ENCODE assay signal across 8 mouse cellular contexts in genomic region chr11:6273607-6274006, GRCm38 (mm10). TPM values are rescaled to one million over a fixed set of nuclear protein-coding genes. Genes with fewer than 3 reads are reported as not detected.
DNase-seq lines count a peak whose midpoint lies in the region; ATAC-seq and TF ChIP-seq lines count a peak whose summit lies in the region.

No protein-coding gene starts in this region.

- H3K4me1 ChIP-seq in ES-Bruce4 (ENCODE audit: control insufficient read depth, insufficient read depth, low read length), result no peaks in the 10 kb centered on the region
- H3K4me1 ChIP-seq in hindbrain, embryonic 12.5 days, result peaks cover 15% of the 10 kb centered on the region
- peaks cover 28% of the 10 kb centered on the region for H3K4me1 ChIP-seq in liver, embryonic 13.5 days (replicated peaks)

- no peaks in the 10 kb centered on the region for H3K9me3 ChIP-seq in ES-Bruce4 (replicated peaks; ENCODE audit: control insufficient read depth, insufficient read depth, low read length, poor library complexity, severe bottlenecking)
- H3K9me3 ChIP-seq in hindbrain, embryonic 12.5 days (replicated peaks), result no peaks in the 10 kb centered on the region
- no peaks in the 10 kb centered on the region for H3K9me3 ChIP-seq in liver, embryonic 13.5 days (replicated peaks)

- H3K27me3 ChIP-seq in ES-Bruce4 (ENCODE audit: control insufficient read depth, insufficient read depth, low read length, poor library complexity, severe bottlenecking), result no peaks in the 10 kb centered on the region
- H3K27me3 ChIP-seq in hindbrain, embryonic 12.5 days, result no peaks in the 10 kb centered on the region
- H3K27me3 ChIP-seq in liver, embryonic 13.5 days, result no peaks in the 10 kb centered on the region

- H3K4me2 ChIP-seq in hindbrain, embryonic 12.5 days (replicated peaks), result peak overlapping the region; percentile 88
- peak overlapping the region; percentile 97 for H3K4me2 ChIP-seq in liver, embryonic 13.5 days

- peak; percentile 30 to 37 for DNase-seq in cerebellum, postnatal 25 days
- no peak for DNase-seq in cerebellum, adult 9-10 months
- DNase-seq in liver, embryonic 13.5 days, result no peak
- no peak for DNase-seq in layer of hippocampus, adult 8-10 months (ENCODE audit: low spot score in 2 of 2)
- DNase-seq in adrenal gland, postnatal 10 days, result no peak
- DNase-seq in right cerebral cortex, postnatal 4 days, result no peak

- H3K4me3 ChIP-seq in ES-Bruce4 (ENCODE audit: low read depth, low read length), result peak overlapping the region; percentile 74
- peak overlapping the region; percentile 94 for H3K4me3 ChIP-seq in hindbrain, embryonic 12.5 days
- H3K4me3 ChIP-seq in liver, embryonic 13.5 days (replicated peaks), result peak overlapping the region; percentile 88

- no peak for TF ChIP-seq POLR2A in ES-Bruce4 (IDR thresholded peaks at IDR 0.05; ENCODE audit: insufficient read depth, low read length)

- TF ChIP-seq EP300 in ES-Bruce4 (IDR thresholded peaks at IDR 0.05; ENCODE audit: insufficient read depth, low read depth, low read length), result no peak

- ATAC-seq in hindbrain, embryonic 12.5 days (ENCODE audit: low FRiP score), result no peak
- ATAC-seq in liver, embryonic 13.5 days (ENCODE audit: low read depth), result no peak

- 62% methylated on average over 11 of the region's 11 CpGs for WGBS in hindbrain, embryonic 12.5 days
- WGBS in liver, embryonic 13.5 days (ENCODE audit: insufficient replicate concordance), result 25% methylated on average over 11 of the region's 11 CpGs

- peak overlapping the region; percentile 55 for H3K9ac ChIP-seq in ES-Bruce4 (ENCODE audit: low read depth, poor library complexity, severe bottlenecking)
- H3K9ac ChIP-seq in hindbrain, embryonic 12.5 days, result peak overlapping the region; percentile 96
- H3K9ac ChIP-seq in liver, embryonic 13.5 days, result peak overlapping the region; percentile 94

- peaks cover 7% of the 10 kb centered on the region; the same call in 1 of the 2 replicates for H3K36me3 ChIP-seq in ES-Bruce4 (ENCODE audit: control insufficient read depth, insufficient read depth, low read length, poor library complexity, severe bottlenecking)
- H3K36me3 ChIP-seq in hindbrain, embryonic 12.5 days, result peaks cover 24% of the 10 kb centered on the region
- peaks cover 17% of the 10 kb centered on the region for H3K36me3 ChIP-seq in liver, embryonic 13.5 days

- TF ChIP-seq CTCF in ES-Bruce4 (IDR thresholded peaks at IDR 0.05; ENCODE audit: low read depth, low read length), result no peak

- no peak overlapping the region for H3K27ac ChIP-seq in ES-Bruce4 (ENCODE audit: insufficient read depth, low read length)
- H3K27ac ChIP-seq in hindbrain, embryonic 12.5 days, result peak overlapping the region; percentile 12; the same call in 1 of the 2 replicates
- peak overlapping the region; percentile 74; the same call in 1 of the 2 replicates for H3K27ac ChIP-seq in liver, embryonic 13.5 days

RNA-seq across cellular contexts. Expression of gene Tmed4, which starts 1.1 kb away (rescaled TPM):
- polyA plus RNA-seq in ES-Bruce4 (2011; ENCODE audit: insufficient read depth, insufficient read length, low read depth, missing spikeins), result 38.5 and 41.5 TPM in 2 replicates
- polyA plus RNA-seq in hindbrain, embryonic 12.5 days (2016; fragmentation: Nextera tagmentation; extraction: Ambion mirVana), result 140 and 144 TPM in 2 replicates
- 37.0 and 42.9 TPM in 2 replicates for polyA plus RNA-seq in liver, embryonic 13.5 days (2015; fragmentation: Nextera tagmentation; extraction: Ambion mirVana)
- 100 to 1,000 TPM in 2 of 4 experiments, 10 to 100 TPM in 2; 96.3 to 107 (median 101) TPM for total RNA-seq in layer of hippocampus, adult 8-10 months (2022)
- total RNA-seq in adrenal gland, postnatal 10 days (2021), result 10 to 100 TPM; 83.3 to 86.5 TPM

RNA-seq across cellular contexts. Expression of gene Ddx56, which starts 6.0 kb away (rescaled TPM):
- 60.4 and 62.7 TPM in 2 replicates for polyA plus RNA-seq in ES-Bruce4 (2011; ENCODE audit: insufficient read depth, insufficient read length, low read depth, missing spikeins)
- polyA plus RNA-seq in hindbrain, embryonic 12.5 days (2016; fragmentation: Nextera tagmentation; extraction: Ambion mirVana), result 80.5 and 83.0 TPM in 2 replicates
- 72.6 and 78.4 TPM in 2 replicates for polyA plus RNA-seq in liver, embryonic 13.5 days (2015; fragmentation: Nextera tagmentation; extraction: Ambion mirVana)
- 10 to 100 TPM; 45.9 to 52.9 (median 47.5) TPM for total RNA-seq in layer of hippocampus, adult 8-10 months (2022)
- total RNA-seq in adrenal gland, postnatal 10 days (2021), result 10 to 100 TPM; 49.8 to 52.7 TPM

RNA-seq across cellular contexts. Expression of gene Ogdh, which starts 17.8 kb away (rescaled TPM):
- 75.7 and 77.6 TPM in 2 replicates for polyA plus RNA-seq in ES-Bruce4 (2011; ENCODE audit: insufficient read depth, insufficient read length, low read depth, missing spikeins)
- 100 and 101 TPM in 2 replicates for polyA plus RNA-seq in hindbrain, embryonic 12.5 days (2016; fragmentation: Nextera tagmentation; extraction: Ambion mirVana)
- 83.9 and 102 TPM in 2 replicates for polyA plus RNA-seq in liver, embryonic 13.5 days (2015; fragmentation: Nextera tagmentation; extraction: Ambion mirVana)
- total RNA-seq in layer of hippocampus, adult 8-10 months (2022), result 100 to 1,000 TPM; 218 to 238 (median 227) TPM
- total RNA-seq in adrenal gland, postnatal 10 days (2021), result 100 to 1,000 TPM; 854 to 941 TPM

RNA-seq across cellular contexts. Expression of gene Npc1l1, which starts 43.7 kb away (rescaled TPM):
- 0.45 and 0.75 TPM in 2 replicates for polyA plus RNA-seq in ES-Bruce4 (2011; ENCODE audit: insufficient read depth, insufficient read length, low read depth, missing spikeins)
- 0.05 TPM in 1 of 2 replicates, not detected in the other for polyA plus RNA-seq in hindbrain, embryonic 12.5 days (2016; fragmentation: Nextera tagmentation; extraction: Ambion mirVana)
- polyA plus RNA-seq in liver, embryonic 13.5 days (2015; fragmentation: Nextera tagmentation; extraction: Ambion mirVana), result 0.08 and 0.10 TPM in 2 replicates
- under 1 TPM; 0.11 to 0.68 (median 0.48) TPM for total RNA-seq in layer of hippocampus, adult 8-10 months (2022)
- total RNA-seq in adrenal gland, postnatal 10 days (2021), result not detected

Comparison
In these comparisons a context has a peak if more than half of its experiments do, and no peak if none do; other contexts are left out.
1. DNase-seq: peak in cerebellum, postnatal 25 days (2 of 2); none in cerebellum, adult 9-10 months (single experiment), liver, embryonic 13.5 days (single experiment), layer of hippocampus, adult 8-10 months (0 of 2), adrenal gland, postnatal 10 days (single experiment) and right cerebral cortex, postnatal 4 days (single experiment).
2. Peak in every context shown above with its lines, with median percentiles within 50 percentile points of each other: H3K4me3 ChIP-seq and H3K9ac ChIP-seq.